Mouse (Mus musculus): Measurements from ENCODE around the gene Emsy.

Emsy gene

GRCm38 (mm10) chr7:98544556-98544955 is 112.0 kb downstream of the Emsy start:
- no peak for TF ChIP-seq GATA4 (IDR thresholded peaks at IDR 0.05; ENCODE audit: insufficient replicate concordance, low read length)

- no peak for TF ChIP-seq GATA4 (IDR thresholded peaks at IDR 0.05; ENCODE audit: insufficient replicate concordance, low read length)
These were observed 112.7 kb downstream of the Emsy start for GRCm38 (mm10) chr7:98543853-98544370.

DNA sequence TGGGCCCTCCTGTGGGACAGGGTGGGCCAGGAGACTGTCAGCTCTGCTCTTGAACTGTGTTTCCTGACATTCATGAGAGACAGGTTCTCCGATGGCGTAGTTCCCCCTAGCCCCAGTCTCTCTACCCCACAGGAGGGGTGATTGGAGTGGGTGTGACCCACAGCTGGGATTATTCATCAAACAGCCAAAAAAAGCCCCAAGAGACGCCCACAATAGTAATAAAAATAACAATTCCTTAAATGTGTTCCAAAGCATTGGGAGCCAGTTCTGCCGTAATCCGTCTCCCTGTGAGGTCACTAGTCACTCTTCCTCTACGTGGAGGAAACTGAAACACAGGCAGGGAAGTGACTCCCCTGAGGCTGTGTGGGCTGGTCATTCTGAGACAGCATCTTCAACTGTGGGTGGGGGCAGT is 113.8 kb downstream of the Emsy start:
- TF ChIP-seq GATA4 (IDR thresholded peaks at IDR 0.05; ENCODE audit: insufficient replicate concordance, low read length) = no peak

- TF ChIP-seq GATA4 (IDR thresholded peaks at IDR 0.05; ENCODE audit: insufficient replicate concordance, low read length) = no peak
These were observed 114.3 kb downstream of the Emsy start for GRCm38 (mm10) chr7:98542267-98542666.

DNA sequence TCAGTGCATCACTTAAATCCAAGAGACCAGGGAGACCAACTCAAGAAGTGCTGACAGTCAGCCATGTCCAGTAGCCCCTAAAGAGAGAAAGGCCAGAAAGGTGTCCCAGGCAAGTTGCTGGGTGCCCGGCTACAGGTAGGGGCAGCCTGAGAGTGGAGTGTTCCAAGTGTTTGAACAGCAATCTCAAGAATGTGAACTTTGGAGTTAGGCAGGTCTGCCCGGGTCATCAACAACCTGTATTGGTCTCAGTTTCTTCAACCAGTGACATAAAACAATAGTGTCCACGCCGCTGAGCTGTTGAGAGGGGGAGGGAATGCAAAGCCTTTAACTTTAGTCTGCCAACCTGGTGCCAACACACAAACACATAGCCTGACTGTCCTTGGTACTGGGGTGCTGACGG is 115.0 kb downstream of the Emsy start:
- no peak for TF ChIP-seq GATA4 (IDR thresholded peaks at IDR 0.05; ENCODE audit: insufficient replicate concordance, low read length)

- TF ChIP-seq GATA4 (IDR thresholded peaks at IDR 0.05; ENCODE audit: insufficient replicate concordance, low read length) = no peak
These were observed 115.7 kb downstream of the Emsy start for GRCm38 (mm10) chr7:98540879-98541278.

DNA sequence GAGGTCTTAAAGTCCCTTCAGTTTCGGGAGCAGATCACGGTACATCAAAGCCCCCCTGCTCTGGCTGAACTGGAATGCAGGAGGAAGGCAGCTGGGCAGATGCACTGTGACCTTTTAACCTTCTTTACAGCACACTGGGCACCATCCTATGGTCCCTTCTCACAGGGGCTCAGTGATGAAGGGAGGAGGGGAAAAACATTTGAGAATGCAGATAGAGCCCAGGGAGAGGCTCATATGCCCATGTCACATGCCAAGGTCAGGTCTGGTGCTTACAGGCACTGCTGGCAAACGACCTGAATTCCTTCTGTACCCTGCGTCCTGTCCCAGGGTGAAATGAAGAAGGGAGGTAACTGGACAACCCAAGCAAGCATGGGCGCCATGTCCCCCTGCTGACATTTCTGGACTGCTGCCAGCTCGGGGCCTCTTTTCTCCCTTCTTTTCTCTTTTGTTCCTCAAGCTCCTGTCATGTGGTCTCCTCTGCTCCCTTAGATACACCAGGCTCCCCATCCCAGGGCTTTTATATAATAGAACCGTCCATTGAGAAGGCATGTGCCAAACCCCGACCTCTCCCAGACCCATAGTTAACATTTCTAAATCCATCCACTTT is 118.5 kb downstream of the Emsy start:
- TF ChIP-seq GATA4 (IDR thresholded peaks at IDR 0.05; ENCODE audit: insufficient replicate concordance, low read length) = no peak

DNA sequence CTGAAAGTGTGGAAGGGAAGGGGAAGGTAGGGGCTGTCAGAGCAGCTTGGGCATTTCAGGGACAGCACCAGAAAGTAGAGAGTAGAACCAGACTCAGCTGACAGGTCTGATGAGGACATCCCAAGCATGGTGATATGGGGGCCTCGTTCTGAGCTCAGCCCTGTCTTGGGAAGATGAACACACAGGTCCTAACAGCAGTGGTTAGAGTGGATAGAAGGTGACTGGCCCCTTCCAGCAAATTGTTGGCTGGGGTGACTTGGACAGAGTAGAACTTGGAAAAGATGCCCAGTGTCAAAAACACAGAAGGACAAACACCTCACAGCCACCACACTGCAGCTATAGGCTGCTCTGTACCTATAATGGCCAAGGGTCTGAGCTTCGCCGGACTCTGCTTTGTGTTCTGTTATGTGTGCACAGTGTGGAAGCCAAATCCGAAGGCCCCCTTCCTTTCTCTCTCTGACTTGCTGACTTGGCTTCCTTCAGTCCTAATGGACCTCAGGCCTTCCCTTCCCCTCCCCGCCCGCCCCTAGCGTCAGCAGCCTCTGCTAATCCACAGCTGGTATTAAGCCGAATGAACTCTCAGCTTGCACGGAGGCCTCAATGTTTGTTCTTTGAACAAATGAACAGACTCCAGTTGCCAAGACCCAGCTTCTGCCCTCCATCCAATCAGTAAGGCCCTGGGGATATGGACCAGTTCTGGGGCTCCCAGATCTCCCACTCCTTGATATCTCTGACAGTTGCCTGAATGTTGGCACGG is 119.2 kb downstream of the Emsy start:
- TF ChIP-seq GATA4 (IDR thresholded peaks at IDR 0.05; ENCODE audit: insufficient replicate concordance, low read length) = no peak

Data from liver, adult (tissue).